Mouse (Mus musculus): Measurements from ENCODE around the gene Gm29609.

Gene Gm29609

DNA sequence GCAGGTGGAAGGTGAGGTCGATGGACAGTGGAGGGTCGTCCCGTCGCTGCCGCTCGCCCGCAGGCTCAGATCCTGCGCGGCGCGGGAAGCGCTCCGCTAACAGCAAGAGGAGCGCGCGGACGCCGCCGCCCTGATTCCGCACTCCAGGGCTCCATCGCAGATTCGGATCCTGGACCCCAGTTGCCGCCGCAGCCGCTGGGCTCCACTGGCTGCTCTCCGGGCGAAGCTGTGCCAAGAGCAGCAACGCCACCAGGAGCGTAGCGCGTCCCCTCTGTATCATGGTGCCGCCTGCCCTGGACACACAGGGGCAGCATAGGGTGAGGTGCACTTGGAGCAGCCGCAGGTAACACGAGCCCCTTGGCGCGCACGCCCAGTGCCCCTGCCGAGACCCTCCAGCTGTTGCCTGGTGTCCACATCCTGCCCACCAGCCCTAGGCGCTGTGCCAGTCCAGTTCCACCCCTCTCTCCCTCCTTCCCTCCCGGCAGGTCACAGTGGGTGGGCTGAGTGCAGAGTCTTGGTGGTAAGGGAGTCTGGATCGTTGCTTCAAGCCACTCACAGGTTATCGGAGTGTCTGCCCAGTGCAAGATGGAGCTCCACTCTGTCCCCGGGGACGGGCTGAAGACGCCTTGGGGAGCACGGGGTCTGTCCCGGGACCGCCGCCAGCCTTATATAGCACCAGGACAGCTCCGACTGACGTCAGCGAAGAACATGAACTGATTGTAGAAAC is 41.3 kb downstream of the Gm29609 start, which contains the start of gene Ucn:
Ucn (minus strand) TSS at position 589 of the 727 bp plus-strand sequence.
- DNase-seq, result no peak

DNA sequence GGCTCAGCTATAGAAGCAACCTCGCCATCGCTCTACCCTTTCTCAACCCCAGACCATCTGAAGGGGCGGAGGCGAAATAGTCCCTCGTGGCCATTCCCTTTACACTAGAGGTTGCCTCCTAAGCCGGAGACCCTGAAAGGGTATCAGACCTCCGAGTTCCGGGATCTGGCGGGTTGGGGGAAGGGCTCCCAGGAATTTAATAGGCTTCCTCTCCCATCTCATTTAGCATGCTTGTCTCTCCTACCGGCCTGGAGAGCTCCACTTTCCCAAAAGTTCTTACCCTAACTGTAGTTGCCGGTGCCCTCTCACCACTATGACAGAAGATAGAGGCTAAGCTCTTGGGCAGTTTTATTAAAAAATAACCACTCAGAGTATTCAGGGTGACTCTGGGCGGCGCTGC is 42.1 kb downstream of the Gm29609 start:
- DNase-seq, result no peak

DNA sequence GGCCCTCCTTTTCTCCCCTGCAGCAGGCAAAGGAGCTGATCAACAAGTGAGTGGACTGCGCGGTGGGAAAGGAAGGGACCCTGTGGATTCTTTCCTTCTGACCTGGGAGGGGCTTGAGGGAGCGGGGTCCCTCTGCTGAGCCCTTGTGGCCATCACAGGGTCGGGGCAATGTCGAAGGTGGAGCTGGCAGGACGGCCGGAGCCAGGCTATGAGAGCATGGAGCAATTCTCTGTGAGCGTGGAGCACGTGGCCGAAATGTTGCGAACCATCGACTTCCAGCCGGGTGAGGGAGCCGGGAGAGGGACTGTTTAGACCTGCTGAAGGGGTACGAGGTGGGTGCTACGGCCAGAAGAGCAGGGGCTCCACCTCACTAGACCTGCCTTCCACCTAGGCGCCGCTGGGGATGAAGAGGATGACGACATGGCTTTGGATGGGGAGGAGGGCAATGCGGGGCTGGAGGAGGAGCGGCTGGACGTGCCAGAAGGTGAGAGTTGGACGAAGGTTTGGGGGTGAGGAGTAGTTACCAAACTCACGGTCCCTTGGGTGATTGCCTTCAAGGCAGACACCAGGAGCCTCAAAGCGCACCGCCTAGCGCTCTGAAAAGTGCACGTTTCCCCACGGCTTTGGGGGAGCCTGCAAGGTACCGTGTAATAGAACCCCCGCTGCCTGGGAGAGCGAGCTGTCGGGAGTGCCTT is 42.8 kb downstream of the Gm29609 start:
- DNase-seq, result no peak

DNA sequence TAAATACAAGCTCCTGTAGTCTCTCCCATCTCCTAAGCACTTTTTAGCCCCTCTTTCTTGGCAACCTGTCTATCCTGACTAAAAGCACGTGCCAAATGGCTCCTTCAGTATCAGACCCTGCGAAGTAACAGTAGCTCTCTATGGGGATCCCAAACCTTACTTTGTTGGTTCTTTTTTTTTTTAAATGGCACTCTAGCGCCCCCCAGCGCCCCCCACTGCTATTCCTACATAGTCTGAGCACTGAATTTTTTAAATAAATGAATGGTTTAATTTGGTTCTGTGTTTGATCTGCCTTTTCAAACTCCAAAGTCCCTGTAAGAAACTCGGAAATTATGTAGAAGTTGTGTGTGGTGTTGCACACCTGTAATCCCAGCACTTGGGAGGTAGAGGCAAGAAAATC is 53.7 kb downstream of the Gm29609 start:
- no peak for DNase-seq

DNA sequence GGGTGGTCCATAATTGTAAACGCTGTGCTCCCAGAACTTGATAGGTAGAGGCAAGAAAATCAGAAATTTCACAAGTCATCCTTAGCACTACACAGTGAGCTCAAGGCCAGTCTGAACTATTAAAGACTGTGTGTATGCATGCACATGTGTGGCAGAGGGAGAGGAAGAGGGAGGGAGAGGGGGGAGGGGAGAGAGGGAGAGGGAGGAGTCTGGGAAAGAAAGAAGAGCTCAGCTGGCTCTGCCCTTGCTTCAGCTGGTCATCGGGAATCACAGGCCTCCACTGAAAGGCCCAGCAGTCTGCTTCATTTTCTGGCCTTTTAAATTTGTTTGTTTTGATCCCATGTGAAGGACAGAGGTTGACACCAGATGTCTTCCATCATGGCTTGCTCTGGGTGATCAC is 56.2 kb downstream of the Gm29609 start:
- no peak for DNase-seq

DNA sequence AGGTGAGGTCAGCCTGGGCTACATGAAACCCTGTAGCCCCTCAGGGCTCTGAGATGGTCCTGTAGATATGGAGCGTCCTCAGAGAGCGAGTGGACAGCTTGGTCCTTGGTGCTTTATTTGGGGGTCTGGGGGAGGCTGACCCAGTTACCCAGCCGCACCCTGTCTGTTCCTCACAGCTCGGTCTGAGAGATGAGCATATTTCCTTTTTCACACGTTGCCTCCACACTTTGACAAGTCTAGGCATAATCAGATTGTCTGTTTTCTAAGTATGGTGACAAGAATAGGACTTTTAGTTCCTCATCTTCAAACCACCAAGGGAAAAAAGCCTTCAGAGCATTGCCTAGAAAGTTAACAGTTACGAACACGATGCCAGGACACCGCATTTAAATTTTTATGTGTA is 58.6 kb downstream of the Gm29609 start:
- DNase-seq, result no peak

DNA sequence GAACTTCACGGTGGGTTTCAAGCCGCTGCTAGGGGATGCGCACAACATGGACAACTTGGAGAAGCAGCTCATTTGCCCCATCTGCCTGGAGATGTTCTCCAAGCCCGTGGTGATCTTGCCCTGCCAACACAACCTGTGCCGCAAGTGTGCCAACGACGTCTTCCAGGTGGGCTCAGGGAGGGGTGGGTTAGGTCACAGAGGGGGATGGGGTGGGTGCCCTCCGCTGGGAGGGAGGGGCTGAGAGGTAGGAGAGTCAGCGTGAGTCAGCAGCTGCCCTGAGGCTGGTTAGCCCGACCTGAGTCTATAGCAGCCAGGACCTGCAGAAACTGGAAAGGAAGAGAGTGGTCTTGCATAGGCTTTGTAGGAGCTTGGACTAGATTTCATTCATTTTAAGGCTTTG is 62.8 kb downstream of the Gm29609 start:
- DNase-seq, result no peak

DNA sequence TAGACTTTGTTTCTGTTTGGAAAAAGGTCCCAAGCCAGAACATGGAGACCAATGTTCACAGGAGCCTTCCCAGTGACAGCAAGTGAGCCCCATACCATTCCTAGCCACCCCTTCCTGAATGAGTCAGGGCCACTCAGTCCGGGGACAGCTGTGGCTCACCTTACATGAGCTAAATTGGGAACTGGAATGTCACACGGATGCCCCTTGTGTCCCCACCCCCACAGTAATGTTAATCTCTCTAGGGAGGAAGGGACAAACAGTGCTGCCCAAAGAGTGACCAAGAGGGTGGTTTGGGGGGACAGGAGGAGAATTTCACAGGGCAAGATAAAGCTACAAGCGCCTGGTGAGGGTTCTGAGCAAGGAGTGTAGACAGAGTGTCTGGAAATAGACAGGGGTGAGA is 63.4 kb downstream of the Gm29609 start, which contains the start of gene Trim54:
Trim54 (plus strand) TSS at position 359 of the 400 bp plus-strand sequence.
- no peak for DNase-seq

DNA sequence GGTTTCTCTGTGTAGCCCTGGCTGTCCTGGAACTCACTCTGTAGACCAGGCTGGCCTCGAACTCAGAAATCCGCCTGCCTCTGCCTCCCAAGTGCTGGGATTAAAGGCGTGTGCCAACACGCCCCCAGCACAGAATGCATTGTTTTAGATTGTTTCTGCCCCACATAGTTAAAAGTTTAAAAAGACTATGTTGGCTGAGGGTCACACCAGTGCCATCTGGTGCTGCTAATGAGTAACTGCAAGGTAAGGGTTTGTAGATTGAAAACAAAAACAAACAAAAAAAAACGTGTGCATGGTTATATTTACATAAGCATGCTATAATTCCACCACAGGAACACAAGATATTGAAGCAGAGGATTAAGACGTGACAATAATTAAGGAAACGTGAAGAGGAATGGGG is 68.9 kb downstream of the Gm29609 start:
- no peak for DNase-seq

DNA sequence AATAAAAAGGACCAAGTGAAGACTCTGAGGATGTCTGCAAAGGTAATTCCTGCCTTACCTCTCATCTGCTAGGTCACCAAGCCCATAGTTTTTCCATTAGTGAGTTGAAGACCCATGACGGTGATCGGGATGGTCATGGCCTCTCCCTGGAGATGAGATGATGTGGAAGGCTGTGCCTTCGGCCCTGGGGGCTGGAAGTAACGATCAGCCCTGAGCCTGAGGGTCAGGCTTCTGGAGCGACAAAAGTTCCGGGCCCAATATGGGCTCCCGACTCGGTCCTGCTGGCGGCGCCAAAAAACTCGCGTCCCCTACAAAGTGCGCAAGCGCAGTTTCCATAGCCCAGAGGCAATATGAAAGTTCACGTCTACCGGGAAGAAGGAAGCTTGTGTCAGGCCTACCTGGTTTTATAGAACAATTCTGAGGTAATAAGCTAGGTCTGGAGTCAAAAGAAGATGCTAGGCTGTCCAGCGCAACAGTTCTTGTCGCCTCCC is 71.7 kb downstream of the Gm29609 start, which contains the start of gene Slc30a3:
Slc30a3 (minus strand) TSS at position 238 of the 491 bp plus-strand sequence.
- DNase-seq, result no peak

DNA sequence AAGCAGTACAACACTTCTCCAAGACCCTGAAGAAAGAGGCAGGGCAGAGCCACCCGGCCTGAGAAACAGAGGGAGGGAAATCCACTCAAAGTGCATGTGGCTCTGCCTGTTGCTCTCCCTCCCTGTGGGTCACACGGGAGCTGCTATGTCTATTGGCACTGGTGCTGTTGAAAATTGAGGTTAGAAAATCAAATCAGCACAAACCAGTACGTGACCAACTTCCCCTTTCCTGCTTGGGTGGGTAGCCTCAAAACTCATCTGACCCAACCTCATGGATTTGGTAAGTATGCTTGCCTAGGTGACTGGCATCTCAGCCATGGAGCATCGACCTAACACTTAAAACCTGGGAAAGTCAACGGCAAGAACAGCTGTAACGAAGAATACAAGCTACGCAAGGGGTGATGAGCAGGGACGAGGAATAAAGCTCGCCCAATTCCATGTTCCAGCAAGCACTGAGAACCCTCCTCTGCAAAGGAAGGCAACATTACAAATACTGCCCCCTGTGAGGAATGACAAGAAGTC is 73.8 kb downstream of the Gm29609 start, which contains the start of gene Dnajc5g:
Dnajc5g (plus strand) TSS at position 472 of the 522 bp plus-strand sequence.
- no peak for DNase-seq

DNA sequence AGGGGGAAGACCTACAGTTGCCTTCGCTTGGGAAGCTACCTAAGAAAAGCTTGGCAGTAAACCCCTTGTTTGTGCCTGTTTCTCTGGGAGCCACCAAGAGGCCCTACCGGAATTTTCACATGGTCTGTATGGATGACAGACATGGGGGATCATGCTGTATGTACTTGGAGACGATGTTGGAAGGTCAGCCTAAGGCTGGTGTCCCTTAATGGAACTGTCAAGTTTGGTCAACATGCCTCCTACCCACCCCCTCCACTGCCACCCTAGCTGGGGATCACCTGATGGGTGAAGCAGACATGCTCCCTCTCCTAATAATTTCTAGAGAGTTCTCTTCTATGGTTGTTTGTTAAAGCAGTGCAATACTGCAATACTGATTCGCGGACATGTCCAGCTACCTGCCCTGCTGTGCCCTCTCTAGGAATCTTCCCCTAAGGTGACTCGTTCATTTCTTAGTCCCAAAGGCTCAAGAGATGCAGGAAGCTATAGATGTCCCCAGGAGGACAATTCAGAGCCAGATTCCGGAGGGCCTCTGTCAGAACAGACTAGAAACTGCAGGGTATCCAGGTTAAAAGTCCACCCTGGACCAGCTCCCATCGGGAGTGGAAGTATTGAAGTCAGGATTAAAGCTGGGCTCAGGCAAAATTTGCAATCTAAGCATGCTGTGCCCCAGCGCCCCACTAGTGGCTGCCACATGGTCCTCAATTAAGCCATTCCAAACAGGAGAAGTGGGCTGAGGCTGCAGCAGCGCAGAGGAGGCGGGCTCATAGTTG is 83.8 kb downstream of the Gm29609 start:
- no peak for DNase-seq

DNA sequence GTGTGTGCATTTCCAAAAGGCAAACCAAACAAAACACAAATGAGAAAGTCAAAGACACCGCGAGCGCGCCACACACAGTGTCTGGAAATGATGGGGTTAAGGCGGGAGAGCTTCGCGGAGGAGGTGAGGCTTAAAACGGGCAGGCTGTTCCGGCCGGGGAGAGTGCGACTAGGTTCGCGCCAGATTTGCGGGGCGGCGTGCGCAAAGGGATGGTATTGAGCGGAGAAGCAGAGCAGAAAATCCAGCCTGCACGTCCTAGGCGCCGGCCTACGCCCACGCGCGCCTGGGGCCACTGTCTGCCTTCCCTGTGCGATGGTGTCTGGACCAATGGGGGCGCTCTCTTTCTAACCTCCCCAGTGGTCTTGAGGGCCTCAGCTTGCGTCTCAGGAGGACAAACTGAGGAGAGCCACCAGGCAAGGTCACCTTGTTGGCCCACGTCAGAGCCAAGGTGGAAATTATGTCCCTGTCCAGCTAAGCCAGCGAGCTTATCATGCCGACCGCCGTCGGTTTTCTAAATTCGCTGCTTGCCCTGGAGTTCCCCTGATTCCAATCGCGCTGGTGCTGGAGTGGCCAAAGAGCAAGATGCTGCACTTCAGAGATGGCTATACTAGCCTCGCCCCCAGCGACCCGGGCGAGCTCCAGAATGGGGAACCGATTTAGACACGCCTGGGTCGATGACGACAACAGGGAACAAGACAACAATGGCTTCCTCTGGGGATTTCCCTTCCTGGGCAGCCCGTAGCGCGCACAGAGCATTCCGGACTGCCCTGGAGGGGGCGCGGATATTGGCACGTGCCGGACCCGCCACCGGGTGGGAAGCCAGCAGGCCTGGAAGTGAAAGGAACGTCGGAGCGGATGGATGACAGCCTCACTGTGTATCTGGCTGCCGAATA is 84.7 kb downstream of the Gm29609 start:
- peak; percentile 21 to 44 for DNase-seq
